ENCODE assay signal across 9 mouse cellular contexts in genomic region chr11:77629476-77629875, GRCm38 (mm10). TPM values are rescaled to one million over a fixed set of nuclear protein-coding genes. Genes with fewer than 3 reads are reported as not detected.
A peak's percentile ranks its signal among the peaks of the same experiment; 100 is the strongest.
DNase-seq lines count a peak whose midpoint lies in the region; ATAC-seq lines count a peak whose summit lies in the region.
"Had no signal": no experiment of that assay in that cellular context is flagged by ENCODE, and none has a peak within 500 bp of the region (broad histone marks: within the 10 kb centered on the region; RNA-seq: fewer than 3 reads in every experiment).

No protein-coding gene starts in this region.

- no peaks in the 10 kb centered on the region for H3K9me3 ChIP-seq in embryonic facial prominence, embryonic 14.5 days (ENCODE audit: control insufficient read depth, low read length)
- H3K9me3 ChIP-seq in forebrain, embryonic 15.5 days: no peaks in the 10 kb centered on the region

- H3K4me2 ChIP-seq in embryonic facial prominence, embryonic 14.5 days (ENCODE audit: low read depth, low read length): 0 out of 2 replicates have a peak overlapping the region, but pooled peaks have one; percentile 61
- H3K4me2 ChIP-seq in forebrain, embryonic 15.5 days (replicated peaks): no peak overlapping the region

- no peak overlapping the region for H3K4me3 ChIP-seq in embryonic facial prominence, embryonic 14.5 days (ENCODE audit: low read depth, low read length)
- H3K4me3 ChIP-seq in forebrain, embryonic 15.5 days: no peak overlapping the region

- no peak for ATAC-seq in embryonic facial prominence, embryonic 14.5 days (ENCODE audit: low read depth)
- ATAC-seq in forebrain, embryonic 15.5 days (replicated peaks): no peak

- no peaks in the 10 kb centered on the region for H3K36me3 ChIP-seq in embryonic facial prominence, embryonic 14.5 days (ENCODE audit: control insufficient read depth, insufficient read depth, low read length)
- H3K36me3 ChIP-seq in forebrain, embryonic 15.5 days: no peaks in the 10 kb centered on the region

- H3K9ac ChIP-seq in embryonic facial prominence, embryonic 14.5 days (ENCODE audit: low read depth, low read length): no peak overlapping the region
- no peak overlapping the region for H3K9ac ChIP-seq in forebrain, embryonic 15.5 days (replicated peaks)

- H3K27ac ChIP-seq in embryonic facial prominence, embryonic 14.5 days (replicated peaks; ENCODE audit: low read depth, low read length): no peak overlapping the region
- H3K27ac ChIP-seq in forebrain, embryonic 15.5 days (replicated peaks): no peak overlapping the region

- 0% methylated on average over 1 of the region's 1 CpGs for WGBS in embryonic facial prominence, embryonic 14.5 days
- WGBS in forebrain, embryonic 15.5 days: 0% methylated on average over 1 of the region's 1 CpGs

- peak; percentile 42 for DNase-seq in kidney, adult 9 months
- no peak for DNase-seq in kidney, postnatal 14 days
- peak; percentile 74 for DNase-seq in MN1 (ENCODE audit: low spot score)
- DNase-seq in embryonic facial prominence, embryonic 14.5 days (ENCODE audit: low spot score): peak; percentile 50
- peak; percentile 61 for DNase-seq in mesoderm, embryonic 11.5 days (ENCODE audit: low read depth, low spot score)
- no peak for DNase-seq in testis, postnatal 14 days (ENCODE audit: low spot score)
- DNase-seq in gastrocnemius, postnatal 25 days: no peak
- DNase-seq: layer of hippocampus, adult 9-11 months had no signal

- peaks cover 7% of the 10 kb centered on the region; the same call in 1 of the 2 replicates for H3K27me3 ChIP-seq in embryonic facial prominence, embryonic 14.5 days (replicated peaks; ENCODE audit: control insufficient read depth, insufficient read depth, low read length)
- no peaks in the 10 kb centered on the region for H3K27me3 ChIP-seq in forebrain, embryonic 15.5 days

- peaks cover 9% of the 10 kb centered on the region for H3K4me1 ChIP-seq in embryonic facial prominence, embryonic 14.5 days (ENCODE audit: control insufficient read depth, insufficient read depth, low read length)
- H3K4me1 ChIP-seq in forebrain, embryonic 15.5 days: peaks cover 27% of the 10 kb centered on the region

RNA-seq across cellular contexts. Expression of gene Taok1, which starts 21.9 kb away (rescaled TPM):
- polyA plus RNA-seq in embryonic facial prominence, embryonic 14.5 days (2014; fragmentation: Nextera tagmentation; extraction: Ambion mirVana): 19.1 and 19.6 TPM in 2 replicates
- polyA plus RNA-seq in forebrain, embryonic 15.5 days (2015; fragmentation: Nextera tagmentation; extraction: Ambion mirVana): 27.0 and 28.9 TPM in 2 replicates
- 10 to 100 TPM; 35.5 to 36.1 TPM for total RNA-seq in gastrocnemius, postnatal 25 days (2021)

RNA-seq across cellular contexts. Expression of gene Nufip2, which starts 56.5 kb away (rescaled TPM):
- polyA plus RNA-seq in embryonic facial prominence, embryonic 14.5 days (2014; fragmentation: Nextera tagmentation; extraction: Ambion mirVana): 4.6 and 6.5 TPM in 2 replicates
- polyA plus RNA-seq in forebrain, embryonic 15.5 days (2015; fragmentation: Nextera tagmentation; extraction: Ambion mirVana): 3.8 and 3.9 TPM in 2 replicates
- total RNA-seq in gastrocnemius, postnatal 25 days (2021): 10 to 100 TPM; 34.7 to 37.3 TPM

Comparison
In these comparisons a context has a peak if more than half of its experiments do, and no peak if none do; other contexts are left out.
1. DNase-seq: peak in kidney, adult 9 months (single experiment), MN1 (single experiment), embryonic facial prominence, embryonic 14.5 days (single experiment) and mesoderm, embryonic 11.5 days (single experiment); none in kidney, postnatal 14 days (single experiment), testis, postnatal 14 days (single experiment) and gastrocnemius, postnatal 25 days (single experiment).